Mouse (Mus musculus): ENCODE measurements around the gene Prr14.
A peak's percentile ranks its signal among the peaks of the same experiment; 100 is the strongest.
"Not testable (repeated sequence)": the region's sequence is repeated elsewhere in the genome, so short reads cannot be mapped to it uniquely, and the experiment has no call there.

Prr14 gene

GRCm38 (mm10) chr7:127472060-127472459 lies 12.6 kb downstream of the Prr14 start:
- DNase-seq (ENCODE audit: inconsistent ontology term): no peak

DNA sequence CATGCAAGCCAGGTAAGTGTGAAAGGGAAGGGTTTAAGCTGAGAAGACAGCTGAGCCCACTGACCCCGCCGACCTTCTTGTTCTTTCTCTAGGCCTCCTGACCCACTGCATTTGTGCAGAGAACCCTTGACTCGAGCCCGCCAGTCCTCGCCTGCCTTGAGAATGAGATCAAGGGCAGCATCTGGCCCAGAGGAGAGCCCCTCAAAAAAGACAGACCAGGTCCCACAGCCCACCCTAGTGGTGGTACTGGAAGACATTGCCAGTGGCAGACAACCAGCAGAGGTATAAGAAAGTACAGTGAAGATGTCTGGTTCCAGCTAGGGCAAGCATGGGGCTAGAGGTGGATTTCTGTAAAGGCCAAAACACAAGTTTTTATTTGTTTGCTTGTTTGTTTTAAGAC lies 14.3 kb downstream of the Prr14 start:
- no peak for DNase-seq (ENCODE audit: inconsistent ontology term)

DNA sequence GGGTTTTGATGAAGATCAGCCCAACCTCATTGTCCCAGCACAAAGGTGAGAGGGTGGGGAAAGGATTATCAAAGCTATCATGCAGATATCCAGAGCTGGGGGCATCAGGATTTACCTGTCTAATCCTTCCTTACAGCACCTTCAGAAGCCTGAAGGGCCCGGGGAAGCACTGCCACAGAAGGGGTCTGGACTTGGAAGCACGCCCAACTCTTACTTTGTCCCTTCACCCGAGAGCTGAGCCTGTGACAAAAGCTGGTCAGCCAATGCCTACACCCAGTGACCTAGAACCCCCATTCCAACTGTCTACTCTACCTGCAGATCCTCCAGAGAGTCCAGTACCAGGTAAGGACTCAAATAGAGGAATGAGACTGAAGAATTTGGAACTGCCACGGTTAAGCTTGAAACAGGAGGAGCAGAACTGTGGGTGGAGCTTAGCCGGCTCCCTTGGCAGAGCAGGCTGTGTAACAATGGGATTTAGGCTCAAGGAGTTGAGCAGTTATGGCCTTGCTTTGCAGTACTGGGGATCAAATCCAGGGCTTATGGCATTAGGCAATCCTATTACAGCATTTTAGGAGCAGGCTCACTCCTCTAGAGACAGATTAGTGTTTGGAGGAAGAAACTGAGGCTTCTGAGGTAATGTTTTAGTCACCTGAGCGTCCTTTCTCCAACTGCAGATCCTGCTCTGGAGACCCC lies 15.1 kb downstream of the Prr14 start:
- DNase-seq (ENCODE audit: inconsistent ontology term): no peak

- DNase-seq (ENCODE audit: inconsistent ontology term): no peak
Observed at GRCm38 (mm10) chr7:127475186-127475740, 15.9 kb downstream of the Prr14 start.

- no peak for DNase-seq (ENCODE audit: inconsistent ontology term)
Observed at GRCm38 (mm10) chr7:127476336-127476735, 16.9 kb downstream of the Prr14 start.

DNA sequence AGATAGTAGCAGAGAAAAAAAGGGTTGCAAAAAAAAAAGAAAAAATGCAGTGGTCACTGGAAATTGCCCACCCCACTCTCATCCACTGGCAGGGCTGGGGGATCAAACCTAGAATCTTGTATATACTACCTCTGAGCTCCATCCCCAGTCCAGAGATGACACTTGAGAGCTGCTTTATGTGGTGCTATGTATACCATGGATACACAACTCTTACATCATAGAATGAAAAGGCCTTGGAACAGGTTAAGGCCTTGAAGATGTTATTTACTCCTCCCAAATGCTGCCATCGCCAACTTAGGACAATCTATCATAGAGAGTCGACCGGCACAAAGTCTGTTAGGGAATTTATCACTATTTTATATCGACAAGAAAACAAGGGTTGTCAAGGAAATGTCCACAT lies 17.4 kb downstream of the Prr14 start:
- no peak for DNase-seq (ENCODE audit: inconsistent ontology term)

GRCm38 (mm10) chr7:127477687-127478634 lies 18.6 kb downstream of the Prr14 start:
- peak; percentile 100 for DNase-seq (ENCODE audit: inconsistent ontology term)

GRCm38 (mm10) chr7:127478635-127479317 lies 19.4 kb downstream of the Prr14 start, which contains the start of gene Fbrs:
TSS of gene Fbrs (plus strand) at chr7:127479199.
- DNase-seq (ENCODE audit: inconsistent ontology term): peak; percentile 100

GRCm38 (mm10) chr7:127479318-127480225 lies 20.2 kb downstream of the Prr14 start:
- DNase-seq (ENCODE audit: inconsistent ontology term): peak; percentile 44

DNA sequence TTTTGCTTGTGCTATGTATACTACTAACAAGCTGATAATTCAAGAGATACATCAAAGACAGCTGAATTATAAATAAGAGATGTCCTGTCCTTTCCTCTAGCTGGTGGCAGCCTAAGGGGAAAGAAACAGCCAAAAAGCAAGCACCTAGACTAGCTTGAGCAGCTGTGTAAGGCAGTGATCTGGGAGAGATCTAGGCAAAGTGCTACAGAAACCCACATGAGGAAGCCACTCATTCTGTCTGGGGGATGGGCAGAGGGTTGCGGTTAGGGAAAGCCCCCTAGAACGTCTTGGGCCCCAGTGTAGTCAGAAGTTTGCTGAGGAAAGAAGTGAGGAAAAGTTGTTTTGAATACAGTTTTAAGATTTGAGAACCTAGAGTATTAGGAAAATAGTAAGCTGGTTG lies 20.9 kb downstream of the Prr14 start:
- DNase-seq (ENCODE audit: inconsistent ontology term): no peak

DNA sequence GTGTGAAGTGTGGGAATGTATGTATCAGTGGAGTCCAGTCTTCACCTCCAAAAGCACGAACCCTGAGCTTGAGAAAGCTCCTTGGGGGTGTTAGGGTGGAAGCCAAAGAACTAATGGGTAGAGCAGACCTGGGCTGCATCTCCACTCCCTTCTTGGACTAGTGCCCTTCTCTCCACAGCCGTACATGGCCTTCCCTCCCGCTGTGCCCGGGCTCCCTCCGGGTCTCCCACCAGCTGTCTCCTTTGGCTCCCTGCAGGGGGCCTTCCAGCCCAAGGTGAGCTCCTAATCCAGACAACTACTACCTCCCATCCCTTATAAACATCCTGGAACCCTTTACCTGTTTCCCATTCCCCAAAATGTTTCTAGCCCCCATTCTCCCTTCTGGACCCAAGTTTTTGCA lies 26.0 kb downstream of the Prr14 start:
- DNase-seq (ENCODE audit: inconsistent ontology term): no peak

- DNase-seq (ENCODE audit: inconsistent ontology term): not testable (repeated sequence)
Observed at GRCm38 (mm10) chr7:127488364-127488763, 29.0 kb downstream of the Prr14 start.

- no peak for DNase-seq (ENCODE audit: inconsistent ontology term)
Observed at GRCm38 (mm10) chr7:127489982-127490381, 30.6 kb downstream of the Prr14 start.

- no peak for DNase-seq (ENCODE audit: inconsistent ontology term)
Observed at GRCm38 (mm10) chr7:127491846-127492245, 32.4 kb downstream of the Prr14 start.

DNA sequence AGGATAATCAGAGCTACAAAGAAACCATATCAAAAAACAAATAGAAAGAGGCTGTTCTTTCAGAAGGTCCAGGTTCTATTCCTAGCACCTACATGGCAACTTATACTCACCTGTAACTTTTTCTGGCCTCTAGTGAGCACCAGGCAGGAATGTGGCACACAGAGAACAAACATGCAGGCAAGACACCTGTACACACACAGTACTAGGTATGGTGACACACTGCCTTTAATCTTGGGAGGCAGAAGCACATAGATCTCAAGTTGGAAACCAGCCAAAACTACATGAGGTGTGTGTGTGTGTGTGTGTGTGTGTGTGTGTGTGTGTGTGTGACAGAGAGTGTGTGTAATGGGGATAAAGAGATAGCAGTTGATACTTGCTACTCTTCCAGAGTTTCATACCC lies 35.2 kb downstream of the Prr14 start:
- no peak for DNase-seq (ENCODE audit: inconsistent ontology term)

- no peak for DNase-seq (ENCODE audit: inconsistent ontology term)
Observed at GRCm38 (mm10) chr7:127497382-127497781, 38.0 kb downstream of the Prr14 start.

GRCm38 (mm10) chr7:127498407-127498806 lies 39.0 kb downstream of the Prr14 start:
- peak; percentile 29 for DNase-seq (ENCODE audit: inconsistent ontology term)

- DNase-seq (ENCODE audit: inconsistent ontology term): no peak
Observed at GRCm38 (mm10) chr7:127508291-127508690, 48.9 kb downstream of the Prr14 start.

GRCm38 (mm10) chr7:127509830-127510229 lies 50.4 kb downstream of the Prr14 start:
- DNase-seq (ENCODE audit: inconsistent ontology term): not testable (repeated sequence)

DNA sequence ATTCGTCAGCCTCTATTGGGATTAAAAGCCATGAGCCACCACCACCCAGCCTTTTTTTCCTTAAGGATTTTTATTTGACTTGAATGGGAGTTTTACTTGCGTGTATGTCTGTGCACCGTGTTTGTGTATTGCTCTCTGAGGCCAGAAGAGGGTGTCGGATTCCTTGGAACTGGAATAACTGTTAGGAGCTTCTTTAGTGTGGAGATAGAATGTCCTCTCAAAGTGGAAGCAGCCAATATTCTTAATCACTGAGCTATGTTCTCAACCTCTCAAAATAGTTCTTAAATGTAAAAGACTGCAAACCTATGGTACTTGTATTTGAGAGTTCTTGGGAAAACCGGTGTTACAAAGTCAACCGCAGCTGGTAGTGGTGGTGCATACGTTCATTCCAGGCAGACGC lies 51.8 kb downstream of the Prr14 start:
- no peak for DNase-seq (ENCODE audit: inconsistent ontology term)

DNA sequence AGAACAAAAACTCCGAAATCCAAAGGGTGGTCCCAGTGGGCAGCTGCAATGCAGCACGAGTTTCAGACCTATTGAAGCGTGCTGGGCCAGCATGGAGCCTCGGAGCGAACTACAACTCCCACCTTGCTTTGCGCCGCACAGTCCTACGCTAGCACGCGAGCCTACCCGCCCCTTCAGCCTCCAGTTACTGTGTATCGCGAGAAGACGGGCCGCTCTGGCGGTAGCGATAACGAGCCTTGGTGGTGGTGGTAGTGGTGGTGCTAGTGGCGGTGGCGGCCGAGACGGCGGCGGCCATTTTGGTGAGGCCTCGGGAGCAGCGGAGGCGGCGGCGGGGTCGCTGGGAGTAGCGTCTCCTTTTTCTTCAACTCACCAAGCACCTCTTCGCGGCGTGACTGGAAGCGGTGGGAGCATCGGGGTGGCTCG lies 52.4 kb downstream of the Prr14 start, which contains the start of gene Srcap:
Gene Srcap, plus strand, starts transcription at position 176 of the 423 bp plus-strand sequence.
- peak; percentile 96 for DNase-seq (ENCODE audit: inconsistent ontology term)

Measured in Muller cell, postnatal 12 days (primary cell).